Mouse (Mus musculus) midbrain, embryonic 11.5 days (tissue): Measurements from ENCODE around the gene Abl2. TPM values are rescaled to one million over a fixed set of nuclear protein-coding genes. Genes with fewer than 3 reads are reported as not detected.

ENCODE experiments used
- ATAC-seq: fragments of 200-750 bp; cut with Nextera tagmentation; 2 replicates; pipeline ENCODE4 v1.8.0; 2017; ENCODE audit warnings: moderate TSS enrichment, moderate library complexity; ENCODE audit not compliant: low FRiP score
- DNase-seq: peaks from one replicate; pipeline ENCODE4 v3.0.0; 2015; ENCODE audit warnings: low spot score; ENCODE audit errors: missing footprints
- H3K27ac ChIP-seq: fragments of 300-500 bp; sonication (generic); 2 replicates; pipeline ENCODE4 v1.5.1; 2014; ENCODE audit warnings: low read depth, low read length
- H3K27me3 ChIP-seq: fragments of 300-500 bp; sonication (generic); 2 replicates; pipeline ENCODE4 v1.6.1; 2014; ENCODE audit warnings: mild to moderate bottlenecking, low read length, moderate library complexity, mixed read lengths; ENCODE audit not compliant: control insufficient read depth, insufficient read depth
- H3K36me3 ChIP-seq: fragments of 300-500 bp; sonication (generic); 2 replicates; pipeline ENCODE4 v1.6.1; 2014; ENCODE audit warnings: mild to moderate bottlenecking, low read length, moderate library complexity, mixed read lengths; ENCODE audit not compliant: control insufficient read depth, insufficient read depth
- H3K4me1 ChIP-seq: fragments of 300-500 bp; sonication (generic); 2 replicates; pipeline ENCODE4 v1.6.1; 2014; ENCODE audit warnings: low read length; ENCODE audit not compliant: control insufficient read depth, insufficient read depth
- H3K4me2 ChIP-seq: fragments of 300-500 bp; sonication (generic); 2 replicates; pipeline ENCODE4 v1.6.1; 2014; ENCODE audit warnings: mild to moderate bottlenecking, moderate library complexity
- H3K4me3 ChIP-seq: fragments of 300-500 bp; sonication (generic); 2 replicates; pipeline ENCODE4 v1.5.1; 2014; ENCODE audit warnings: low read depth, low read length
- H3K9ac ChIP-seq: fragments of 300-500 bp; sonication (generic); 2 replicates; pipeline ENCODE4 v1.6.1; 2014; ENCODE audit warnings: low read length
- H3K9me3 ChIP-seq: fragments of 300-500 bp; sonication (generic); 2 replicates; pipeline ENCODE4 v1.6.1; 2016; ENCODE audit warnings: low read length; ENCODE audit not compliant: control insufficient read depth
- WGBS: fragments of 180-500 bp; shearing (Covaris S2); extraction: QIAGEN DNeasy Blood & Tissue Kit; methylation state at CpG from one replicate; pipeline ENCODE4 v1.1.7; 2014; 5-methylcytosine and 5-hydroxymethylcytosine counted together
- polyA plus RNA-seq: library from polyadenylated mRNA; unstranded; fragments of >200 nt; fragmentation: Nextera tagmentation; extraction: Ambion mirVana; gene quantifications from 2 replicates; pipeline ENCODE4 v1.2.1, GENCODE M21; 2014

Abl2 gene
- polyA plus RNA-seq, 1 experiment from 2014 or later = 4.9 TPM

GRCm38 (mm10) chr1:156639455-156639854, 80.9 kb downstream of the Abl2 start:
- no peak for ATAC-seq

GRCm38 (mm10) chr1:156640577-156640976, 82.0 kb downstream of the Abl2 start:
- Histone ChIP-seq H3K9ac (no peak overlapping the region), H3K9me3 (no peaks in the 10 kb centered on the region), H3K27me3 (no peaks in the 10 kb centered on the region), H3K4me3 (no peak overlapping the region), H3K4me2 (no peak overlapping the region), H3K27ac (no peak overlapping the region), H3K36me3 (peaks cover 7% of the 10 kb centered on the region; the same call in 1 of the 2 replicates), H3K4me1 (peaks cover 8% of the 10 kb centered on the region; the same call in 1 of the 2 replicates)
- WGBS = 73% methylated on average over 4 of the region's 4 CpGs
- ATAC-seq (no peak), DNase-seq (no peak)

More at GRCm38 (mm10) chr1:156639455-156639854, 80.9 kb downstream of the Abl2 start:
- Histone ChIP-seq H3K36me3 (peaks cover 7% of the 10 kb centered on the region; the same call in 1 of the 2 replicates), H3K9me3 (no peaks in the 10 kb centered on the region), H3K4me2 (no peak overlapping the region), H3K4me1 (peaks cover 7% of the 10 kb centered on the region; the same call in 1 of the 2 replicates), H3K4me3 (no peak overlapping the region), H3K9ac (no peak overlapping the region), H3K27me3 (no peaks in the 10 kb centered on the region), H3K27ac (no peak overlapping the region)
- 89% methylated on average over 5 of the region's 5 CpGs for WGBS
- no peak for DNase-seq

- peaks cover 5% of the 10 kb centered on the region; the same call in 1 of the 2 replicates for H3K36me3 ChIP-seq
Measured at GRCm38 (mm10) chr1:156641808-156642207, 83.2 kb downstream of the Abl2 start.

GRCm38 (mm10) chr1:156642813-156643212, 84.2 kb downstream of the Abl2 start:
- Histone ChIP-seq H3K27ac (no peak overlapping the region), H3K4me2 (no peak overlapping the region), H3K9me3 (no peaks in the 10 kb centered on the region), H3K4me3 (no peak overlapping the region), H3K9ac (no peak overlapping the region), H3K36me3 (peaks cover 5% of the 10 kb centered on the region; the same call in 1 of the 2 replicates), H3K27me3 (no peaks in the 10 kb centered on the region), H3K4me1 (peaks cover 8% of the 10 kb centered on the region; the same call in 1 of the 2 replicates)
- no peak for ATAC-seq
- 57% methylated on average over 12 of the region's 12 CpGs for WGBS
- DNase-seq = no peak

More at GRCm38 (mm10) chr1:156641808-156642207, 83.2 kb downstream of the Abl2 start:
- no peaks in the 10 kb centered on the region for H3K9me3 ChIP-seq
- no peak overlapping the region for H3K9ac ChIP-seq
- no peaks in the 10 kb centered on the region for H3K27me3 ChIP-seq
- H3K4me2 ChIP-seq = no peak overlapping the region
- H3K4me3 ChIP-seq = no peak overlapping the region
- no peak overlapping the region for H3K27ac ChIP-seq
- ATAC-seq (no peak), DNase-seq (no peak)
- H3K4me1 ChIP-seq = peaks cover 8% of the 10 kb centered on the region; the same call in 1 of the 2 replicates
- WGBS = 87% methylated on average over 10 of the region's 10 CpGs

GRCm38 (mm10) chr1:156644061-156644460, 85.5 kb downstream of the Abl2 start:
- DNase-seq (no peak), ATAC-seq (no peak)
- Histone ChIP-seq H3K9me3 (no peaks in the 10 kb centered on the region), H3K36me3 (peaks cover 5% of the 10 kb centered on the region; the same call in 1 of the 2 replicates), H3K9ac (no peak overlapping the region), H3K4me1 (peaks cover 8% of the 10 kb centered on the region; the same call in 1 of the 2 replicates), H3K27me3 (no peaks in the 10 kb centered on the region), H3K4me2 (no peak overlapping the region), H3K4me3 (no peak overlapping the region), H3K27ac (no peak overlapping the region)
- 37% methylated on average over 10 of the region's 10 CpGs for WGBS

- Histone ChIP-seq H3K4me2 (no peak overlapping the region), H3K36me3 (peaks cover 5% of the 10 kb centered on the region; the same call in 1 of the 2 replicates), H3K27ac (no peak overlapping the region), H3K9ac (no peak overlapping the region), H3K27me3 (no peaks in the 10 kb centered on the region), H3K9me3 (no peaks in the 10 kb centered on the region), H3K4me3 (no peak overlapping the region), H3K4me1 (peaks cover 8% of the 10 kb centered on the region; the same call in 1 of the 2 replicates)
- 71% methylated on average over 13 of the region's 13 CpGs for WGBS
- ATAC-seq = no peak
- DNase-seq = no peak
Measured at GRCm38 (mm10) chr1:156644780-156645523, 86.4 kb downstream of the Abl2 start.

GRCm38 (mm10) chr1:156645971-156646370, 87.4 kb downstream of the Abl2 start:
- WGBS = 89% methylated on average over 4 of the region's 4 CpGs
- H3K9ac ChIP-seq = no peak overlapping the region

GRCm38 (mm10) chr1:156648705-156649104, 90.1 kb downstream of the Abl2 start:
- Histone ChIP-seq H3K4me3 (no peak overlapping the region), H3K9ac (no peak overlapping the region), H3K27ac (no peak overlapping the region), H3K27me3 (no peaks in the 10 kb centered on the region), H3K4me2 (no peak overlapping the region), H3K4me1 (peaks cover 8% of the 10 kb centered on the region; the same call in 1 of the 2 replicates), H3K9me3 (no peaks in the 10 kb centered on the region), H3K36me3 (no peaks in the 10 kb centered on the region)
- no peak for DNase-seq
- 44% methylated on average over 2 of the region's 2 CpGs for WGBS
- no peak for ATAC-seq

More at GRCm38 (mm10) chr1:156645971-156646370, 87.4 kb downstream of the Abl2 start:
- no peak overlapping the region for H3K27ac ChIP-seq
- H3K36me3 ChIP-seq = peaks cover 5% of the 10 kb centered on the region; the same call in 1 of the 2 replicates
- DNase-seq (no peak), ATAC-seq (no peak)
- peaks cover 8% of the 10 kb centered on the region; the same call in 1 of the 2 replicates for H3K4me1 ChIP-seq
- no peaks in the 10 kb centered on the region for H3K27me3 ChIP-seq
- H3K4me3 ChIP-seq = no peak overlapping the region
- H3K9me3 ChIP-seq = no peaks in the 10 kb centered on the region
- no peak overlapping the region for H3K4me2 ChIP-seq

GRCm38 (mm10) chr1:156650631-156651030, 92.0 kb downstream of the Abl2 start:
- no peaks in the 10 kb centered on the region for H3K9me3 ChIP-seq
- H3K27ac ChIP-seq = no peak overlapping the region
- no peak overlapping the region for H3K9ac ChIP-seq
- no peak overlapping the region for H3K4me3 ChIP-seq
- no peaks in the 10 kb centered on the region for H3K36me3 ChIP-seq
- H3K27me3 ChIP-seq = no peaks in the 10 kb centered on the region
- WGBS = 88% methylated on average over 9 of the region's 9 CpGs
- ATAC-seq (no peak), DNase-seq (no peak)
- no peak overlapping the region for H3K4me2 ChIP-seq
- H3K4me1 ChIP-seq = no peaks in the 10 kb centered on the region
